Mouse (Mus musculus): ENCODE results near the gene Ing2. TPM values are rescaled to one million over a fixed set of nuclear protein-coding genes. Genes with fewer than 3 reads are reported as not detected.

Ing2 gene
- total and polyA plus RNA-seq, 3 experiments, result 18.6 to 363 (median 61.7) TPM

GRCm38 (mm10) chr8:47673317-47674139 is 1.8 kb downstream of the Ing2 start:
- peak; percentile 97 for DNase-seq (ENCODE audit: low read depth, low spot score)
- Histone ChIP-seq H3K4me1 (ENCODE audit: control insufficient read depth in 1 of 2, insufficient read depth in 2 of 2, low read length in 2 of 2) (peaks cover 4 to 6% of the 10 kb centered on the region in 2 experiments; a peak in 2 of 4 replicates), H3K79me2 (ENCODE audit: control insufficient read depth, insufficient read depth, low read length, poor library complexity) (peaks cover 56% of the 10 kb centered on the region), H3K27ac (ENCODE audit: control insufficient read depth, low read depth, low read length) (peak overlapping the region; percentile 70), H3K4me3 (ENCODE audit: control insufficient read depth in 1 of 2, insufficient read depth in 1 of 2, low read depth in 2 of 2, low read length in 2 of 2) (peak overlapping the region; percentile 89 to 99), H3K27me3 (ENCODE audit: control insufficient read depth in 1 of 2, insufficient read depth in 2 of 2, low read length in 2 of 2) (no peaks in the 10 kb centered on the region), H3K36me3 (ENCODE audit: control insufficient read depth in 1 of 2, insufficient read depth in 2 of 2, low read length in 2 of 2) (peaks cover 3 to 17% of the 10 kb centered on the region in 2 experiments), H3K9ac (ENCODE audit: control insufficient read depth, low read depth, low read length, poor library complexity, severe bottlenecking) (peak overlapping the region; percentile 95), H3K9me3 (replicated peaks; ENCODE audit: insufficient read depth, low read length) (no peaks in the 10 kb centered on the region)
- no peak for TF ChIP-seq ZMIZ1 (IDR thresholded peaks at IDR 0.05; ENCODE audit: low read depth, low read length)
- TF ChIP-seq MAX (IDR thresholded peaks at IDR 0.05; ENCODE audit: low read length), result peak; percentile 58; the same call in 1 of the 2 replicates
- peak; percentile 93 for TF ChIP-seq MXI1 (IDR thresholded peaks at IDR 0.05; ENCODE audit: low read depth, low read length)
- TF ChIP-seq RAD21 (IDR thresholded peaks at IDR 0.05; ENCODE audit: low read depth, low read length), result no peak
- TF ChIP-seq TBP (IDR thresholded peaks at IDR 0.05; ENCODE audit: low read depth, low read length), result peak; percentile 43; the same call in 1 of the 2 replicates
- TF ChIP-seq NELFE (IDR thresholded peaks at IDR 0.05; ENCODE audit: low read depth, low read length), result peak; percentile 71
- no peak for TF ChIP-seq GABPA (IDR thresholded peaks at IDR 0.05; ENCODE audit: low read depth, low read length)
- TF ChIP-seq POLR2AphosphoS5 (IDR thresholded peaks at IDR 0.05; ENCODE audit: borderline replicate concordance, low read depth, low read length), result peak; percentile 46; the same call in 1 of the 2 replicates
- TF ChIP-seq SIN3A (IDR thresholded peaks at IDR 0.05; ENCODE audit: low read length), result peak; percentile 100
- peak; percentile 92 for TF ChIP-seq ELF1 (IDR thresholded peaks at IDR 0.05; ENCODE audit: low read depth, low read length)
- no peak for TF ChIP-seq TAL1 (IDR thresholded peaks at IDR 0.05; ENCODE audit: low read length)
- no peak for TF ChIP-seq USF2 (IDR thresholded peaks at IDR 0.05; ENCODE audit: borderline replicate concordance in 1 of 2, insufficient read depth in 1 of 2, low read depth in 1 of 2, low read length in 2 of 2)
- no peak for TF ChIP-seq CTCF (IDR thresholded peaks at IDR 0.05 in 2 of 3, conservative IDR thresholded peaks at IDR 0.05 in 1 of 3; ENCODE audit: control insufficient read depth in 1 of 3, insufficient read depth in 1 of 3, low read depth in 2 of 3, low read length in 3 of 3, poor library complexity in 1 of 3, severe bottlenecking in 1 of 3)
- 0 out of 2 replicates have a peak, but pooled peaks have one; percentile 22 for TF ChIP-seq NRF1 (IDR thresholded peaks at IDR 0.05; ENCODE audit: insufficient read depth, low read depth, low read length, poor library complexity, severe bottlenecking)
- TF ChIP-seq ETS1 (IDR thresholded peaks at IDR 0.05; ENCODE audit: low read depth, low read length), result peak; percentile 22; the same call in 1 of the 2 replicates
- peak; percentile 90 for TF ChIP-seq MAZ (IDR thresholded peaks at IDR 0.05; ENCODE audit: low read depth, low read length)
- no peak for TF ChIP-seq ZC3H11A (IDR thresholded peaks at IDR 0.05; ENCODE audit: low read depth, low read length)
- no peak for TF ChIP-seq ZKSCAN1 (IDR thresholded peaks at IDR 0.05; ENCODE audit: low read depth, low read length)
- TF ChIP-seq POLR2A (IDR thresholded peaks at IDR 0.05; ENCODE audit: control insufficient read depth in 1 of 2, insufficient read depth in 1 of 2, low read depth in 1 of 2, low read length in 2 of 2, poor library complexity in 1 of 2), result peak; percentile 73 to 76; a peak in 3 of 4 replicates
- no peak for TF ChIP-seq MYB (IDR thresholded peaks at IDR 0.05; ENCODE audit: low read depth, low read length)
- no peak for TF ChIP-seq CHD1 (IDR thresholded peaks at IDR 0.05; ENCODE audit: low read depth, low read length)
- TF ChIP-seq HCFC1 (IDR thresholded peaks at IDR 0.05; ENCODE audit: low read depth, low read length), result peak; percentile 84
